Mouse (Mus musculus) left cerebral cortex, postnatal 14 days (tissue): ENCODE results near the gene Efs. TPM values are rescaled to one million over a fixed set of nuclear protein-coding genes. Genes with fewer than 3 reads are reported as not detected.
"Not testable (repeated sequence)": the region's sequence is repeated elsewhere in the genome, so short reads cannot be mapped to it uniquely, and the experiment has no call there.

ENCODE experiments used
- DNase-seq, 2 experiments: peaks; one replicate each; pipeline ENCODE4 v3.0.0; 2021 to 2022; ENCODE audit warnings: low spot score in 2 of 2, mixed read lengths in 1 of 2
- intact Hi-C: fragments of 180-260 bp; cut with DNase I; formaldehyde crosslinking; loops from one replicate; pipeline ENCODE4 v1.15.1; 2025
- long read RNA-seq, 2 experiments: library from polyadenylated mRNA; stranded (forward); transcript quantifications; one replicate each; pipeline ENCODE4 v2.0.0; 2021
- total RNA-seq, 2 experiments: library from RNA; stranded (reverse); gene quantifications; 2 replicates each; pipeline ENCODE4 v1.2.3; 2021

The Efs gene
- 1 to 10 TPM; 5.8 to 8.1 TPM for total RNA-seq
- long read RNA-seq, experiment 1, transcript Efs-201 (6 exons, 2,705 nt) = major isoform, 6 of 8 reads
- long read RNA-seq, experiment 1, partial matches to known transcripts = 1 of 8 reads
- long read RNA-seq, experiment 1, other reads (novel, unspliced or antisense) = 1 of 8 reads
- long read RNA-seq, experiment 2, partial matches to known transcripts = 2 of 8 reads
- long read RNA-seq, experiment 2, other reads (novel, unspliced or antisense) = 2 of 8 reads

DNA sequence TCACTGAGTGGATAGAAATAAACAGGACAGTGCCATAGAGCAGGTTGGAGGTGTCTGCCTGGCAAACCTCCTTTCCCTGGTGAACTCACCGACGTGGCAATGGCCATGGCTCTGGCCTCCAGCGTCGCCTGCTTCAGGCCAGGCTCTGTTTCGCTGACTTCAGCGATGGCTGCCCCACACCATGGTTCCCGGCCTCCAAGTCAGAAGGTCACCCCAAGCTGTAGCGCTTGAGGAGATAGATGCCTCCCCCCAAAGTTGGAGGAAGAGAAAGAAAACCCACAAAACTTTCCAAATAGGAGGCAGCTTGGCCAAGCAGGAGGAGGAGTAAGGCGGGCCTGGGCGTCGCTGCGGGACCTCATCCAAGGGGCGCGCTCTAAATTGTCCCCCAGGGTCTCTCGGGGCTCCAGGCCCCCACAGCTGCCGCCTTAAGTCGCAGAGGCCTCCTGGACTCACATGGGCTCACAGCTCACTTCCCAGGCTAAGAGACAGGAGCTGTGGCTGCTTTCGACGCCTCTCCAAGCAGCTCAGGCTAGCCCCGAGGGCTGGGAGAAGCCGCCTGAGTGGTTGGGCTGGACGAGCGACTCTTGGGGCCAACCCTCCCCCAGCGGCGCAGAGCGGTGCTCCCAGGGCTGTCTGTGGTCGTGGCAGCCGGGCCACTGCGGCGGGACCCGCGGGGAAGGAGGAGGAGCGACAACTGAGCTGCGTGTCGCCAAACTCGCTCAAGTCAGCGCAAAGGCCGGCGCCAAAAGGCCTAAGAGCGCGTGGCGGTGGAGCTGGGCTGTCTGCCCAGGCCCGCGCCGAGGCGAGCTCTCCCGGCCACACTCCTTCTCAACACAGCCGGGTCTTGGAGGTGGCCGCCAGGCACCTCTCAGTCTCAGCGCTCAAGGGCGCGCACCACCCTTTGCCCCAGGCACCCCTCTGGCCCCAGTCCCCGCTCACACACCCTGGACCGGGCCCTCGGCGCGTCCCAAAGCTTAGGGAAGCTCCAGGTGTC lies at the start of gene Efs:
TSS of gene Efs (minus strand) at position 778 of the 994 bp plus-strand sequence.
- intact Hi-C loops = no loop called here
- peak in 1 of 2 experiments; percentile 40 for DNase-seq

DNA sequence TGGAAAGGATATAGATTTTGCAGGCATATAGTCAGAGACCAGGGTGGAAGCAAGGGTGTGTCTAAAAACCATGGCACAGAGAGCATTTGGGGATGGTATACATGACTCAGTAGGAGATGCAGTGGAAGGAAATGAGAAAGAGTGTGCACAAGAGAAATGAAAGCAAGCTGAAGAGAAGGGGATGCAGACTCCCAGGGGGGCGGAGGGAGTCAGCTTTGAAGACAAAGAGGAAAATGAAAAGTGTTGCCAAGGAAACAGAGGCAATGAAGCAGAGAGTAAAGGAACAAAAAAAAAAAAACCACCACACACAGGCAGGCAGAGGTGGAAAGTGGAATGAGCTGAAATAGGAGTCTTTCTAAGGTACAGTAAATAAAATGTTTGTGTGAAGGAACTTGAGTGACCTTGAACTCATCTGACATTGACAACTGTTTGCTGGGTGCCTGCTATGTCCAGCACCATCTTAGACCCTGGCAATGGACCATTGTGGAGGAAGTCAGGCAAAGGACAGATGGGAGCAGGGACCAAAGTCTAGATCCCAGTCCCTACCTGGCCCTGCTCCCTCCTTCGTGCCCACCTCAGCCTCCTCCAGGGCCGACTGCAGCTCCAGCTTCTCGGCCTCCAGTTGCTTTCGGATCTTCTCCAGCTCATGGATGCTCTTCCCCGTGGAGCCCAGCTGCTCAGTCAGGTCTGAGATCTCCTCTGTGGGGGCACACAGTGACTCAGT lies 48.3 kb upstream of the Efs start:
- DNase-seq = peak; percentile 52 to 75
- intact Hi-C loops = no loop called here

DNA sequence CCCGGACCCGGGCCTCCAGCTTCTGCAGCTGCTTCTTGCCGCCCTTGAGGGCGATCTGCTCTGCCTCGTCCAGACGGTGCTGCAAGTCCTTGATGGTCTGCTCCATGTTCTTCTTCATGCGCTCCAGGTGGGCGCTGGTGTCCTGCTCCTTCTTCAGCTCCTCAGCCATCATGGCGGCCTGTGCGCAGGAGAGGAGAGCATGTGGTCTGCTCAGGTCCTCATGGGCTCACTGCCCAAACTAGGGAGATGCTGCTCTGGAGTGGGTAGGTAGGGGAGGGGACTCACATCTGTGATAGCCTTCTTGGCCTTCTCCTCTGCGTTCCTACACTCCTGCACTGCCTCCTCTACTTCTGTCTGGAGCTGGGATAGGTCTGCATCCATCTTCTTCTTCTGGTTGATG lies 46.9 kb upstream of the Efs start:
- intact Hi-C loops, DNase-seq: not testable (repeated sequence)

DNA sequence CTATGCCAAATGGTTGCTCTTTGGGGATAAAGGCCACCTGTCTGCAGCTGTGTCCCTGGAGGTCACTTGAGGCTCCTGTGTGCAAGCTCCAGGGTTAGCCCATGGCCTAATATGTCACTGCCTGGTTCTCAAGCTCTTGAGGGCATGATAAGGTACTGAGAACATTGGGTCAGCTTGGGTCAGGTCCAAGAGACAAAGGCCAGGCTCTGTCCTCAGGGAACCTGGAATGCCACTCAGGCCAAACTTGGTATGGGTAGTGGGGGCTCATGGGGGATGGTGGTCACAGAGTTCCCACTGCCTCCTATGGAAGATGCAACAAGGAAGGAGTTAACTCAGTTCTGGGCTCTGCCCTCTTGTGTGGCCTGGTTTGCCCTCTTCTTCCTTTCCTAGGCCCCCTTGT lies 42.4 kb upstream of the Efs start:
- intact Hi-C loops = no loop called here
- no peak for DNase-seq

DNA sequence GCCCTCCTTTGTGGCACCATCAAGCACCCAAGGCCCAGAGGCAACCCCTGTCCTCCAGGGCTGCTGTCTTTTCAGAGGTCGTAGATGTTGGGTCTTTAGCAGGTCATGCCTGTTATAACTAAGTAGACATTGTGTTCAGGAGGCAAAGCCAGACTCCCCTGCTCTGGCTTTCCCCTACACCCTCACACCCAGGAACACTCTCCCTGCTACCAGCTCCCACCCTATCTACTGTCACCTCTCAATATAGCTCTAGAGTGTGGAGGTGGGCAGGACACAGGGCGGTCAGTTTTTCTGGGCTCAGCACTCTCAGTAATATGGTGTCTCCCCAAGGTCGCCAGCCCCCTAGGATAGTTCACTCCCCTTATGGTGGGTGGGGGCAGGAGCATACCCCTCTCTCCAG lies 41.9 kb upstream of the Efs start:
- intact Hi-C loops = no loop called here
- no peak for DNase-seq

DNA sequence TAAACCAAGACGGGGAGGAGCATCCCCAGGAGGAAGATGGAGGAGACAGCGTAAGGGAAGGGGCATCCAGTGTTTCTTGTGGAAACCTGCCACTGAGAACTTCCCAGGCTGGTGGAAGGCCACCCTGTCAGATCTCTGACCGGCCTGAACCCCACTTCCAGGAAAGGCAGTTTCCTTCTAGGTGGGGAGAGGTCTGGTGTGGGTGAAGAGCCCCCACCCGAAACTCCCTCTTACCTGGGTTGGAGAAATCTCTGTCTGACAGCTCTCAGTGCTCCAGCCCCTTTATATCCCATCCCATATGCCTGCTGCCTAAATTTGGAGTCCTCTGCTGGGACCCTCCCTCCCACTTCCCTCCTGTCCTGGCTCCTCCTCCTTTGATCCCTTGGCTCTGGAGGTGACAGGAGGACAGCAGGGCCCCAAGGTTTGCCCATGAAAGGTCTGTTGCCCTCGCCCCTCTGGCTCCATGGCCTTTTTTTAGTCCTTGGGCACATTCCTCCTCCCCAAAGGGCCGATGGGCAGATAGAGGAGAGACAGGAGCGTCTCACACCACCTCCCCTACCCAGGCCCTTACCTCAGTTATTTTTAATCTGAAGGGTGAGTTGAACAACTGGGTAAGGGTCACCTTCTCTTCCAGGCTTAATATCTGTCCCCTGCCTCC lies 40.5 kb upstream of the Efs start, which contains the start of gene Myh6:
TSS of gene Myh6 (minus strand) at position 608 of the 658 bp plus-strand sequence.
- intact Hi-C loops = no loop called here

DNA sequence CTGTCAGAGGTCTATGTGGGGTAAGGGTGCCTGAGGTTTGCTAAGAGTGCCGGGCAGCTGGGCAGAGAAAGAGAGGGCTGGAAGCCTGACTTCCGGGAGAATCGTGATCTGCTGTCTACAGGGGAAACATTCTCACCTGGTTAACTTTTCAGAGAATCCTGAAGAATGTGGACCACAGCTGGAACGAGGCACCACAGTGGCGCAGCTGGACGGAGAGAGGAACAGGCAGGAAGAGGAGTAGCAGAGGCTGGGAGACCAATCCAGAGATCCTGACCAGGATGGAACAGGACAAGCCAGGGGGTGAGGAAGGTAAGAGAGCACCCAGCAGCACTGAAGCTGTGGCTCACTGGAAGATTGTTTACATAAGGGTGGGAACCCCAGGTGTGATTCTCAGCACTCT lies 39.7 kb upstream of the Efs start:
- intact Hi-C loops = no loop called here
- DNase-seq = no peak

More for the DNA sequence above, 40.5 kb upstream of the Efs start, which contains the start of gene Myh6:
- no peak for DNase-seq

DNA sequence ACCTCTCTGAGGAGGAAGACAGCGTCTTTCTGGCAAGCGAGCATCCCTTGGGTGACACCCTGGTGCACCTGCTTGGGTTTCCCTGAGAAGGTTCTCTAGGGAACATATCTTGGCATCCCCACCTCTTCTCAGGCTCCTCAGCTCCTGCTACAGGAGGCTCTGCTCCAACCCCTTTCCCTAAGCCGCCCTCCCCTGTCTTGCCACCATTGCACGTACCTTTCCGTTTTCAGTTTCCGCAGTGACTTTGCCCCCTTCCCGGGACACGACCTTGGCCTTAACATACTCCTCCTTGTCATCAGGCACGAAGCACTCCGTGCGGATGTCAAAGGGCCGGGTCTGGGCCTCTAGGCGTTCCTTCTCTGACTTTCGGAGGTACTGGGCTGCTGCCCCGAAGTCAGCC lies 39.1 kb upstream of the Efs start:
- intact Hi-C loops = no loop called here
- no peak for DNase-seq

DNA sequence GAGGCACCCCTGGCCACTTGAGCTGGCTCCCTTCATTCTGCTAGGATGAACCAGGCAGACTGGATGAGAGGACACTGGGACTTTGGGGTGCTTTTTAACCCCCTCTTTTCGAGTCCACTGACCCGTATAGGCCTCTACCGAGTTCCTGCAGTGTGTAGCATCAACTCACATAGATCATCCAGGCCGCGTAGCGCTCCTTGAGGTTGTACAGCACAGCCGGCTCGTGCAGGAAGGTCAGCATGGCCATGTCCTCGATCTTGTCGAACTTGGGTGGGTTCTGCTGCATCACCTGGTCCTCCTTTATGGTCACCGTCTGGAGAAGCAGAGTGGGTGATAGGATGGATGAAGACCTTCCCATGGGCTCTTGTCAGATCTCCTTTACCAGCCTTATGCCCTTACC lies 37.8 kb upstream of the Efs start:
- no peak for DNase-seq
- intact Hi-C loops = no loop called here

DNA sequence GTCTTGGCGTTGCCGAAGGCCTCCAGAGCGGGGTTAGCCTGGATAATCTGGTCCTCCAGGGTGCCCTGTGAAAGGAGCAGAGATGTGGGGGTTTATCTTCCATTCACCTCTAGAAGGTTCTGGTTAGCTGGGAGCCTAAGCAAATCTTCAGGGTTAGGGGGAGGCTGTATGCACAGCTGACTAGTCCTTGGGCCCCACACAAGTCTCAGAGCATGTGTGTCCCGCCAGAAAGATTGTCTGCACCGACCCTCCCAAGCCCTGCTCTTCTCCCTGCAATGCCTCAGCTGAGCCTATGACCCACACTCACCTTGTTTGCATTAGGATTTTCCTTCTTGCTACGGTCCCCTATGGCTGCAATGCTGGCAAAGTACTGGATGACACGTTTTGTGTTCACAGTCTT lies 36.8 kb upstream of the Efs start:
- intact Hi-C loops = no loop called here
- DNase-seq = no peak

DNA sequence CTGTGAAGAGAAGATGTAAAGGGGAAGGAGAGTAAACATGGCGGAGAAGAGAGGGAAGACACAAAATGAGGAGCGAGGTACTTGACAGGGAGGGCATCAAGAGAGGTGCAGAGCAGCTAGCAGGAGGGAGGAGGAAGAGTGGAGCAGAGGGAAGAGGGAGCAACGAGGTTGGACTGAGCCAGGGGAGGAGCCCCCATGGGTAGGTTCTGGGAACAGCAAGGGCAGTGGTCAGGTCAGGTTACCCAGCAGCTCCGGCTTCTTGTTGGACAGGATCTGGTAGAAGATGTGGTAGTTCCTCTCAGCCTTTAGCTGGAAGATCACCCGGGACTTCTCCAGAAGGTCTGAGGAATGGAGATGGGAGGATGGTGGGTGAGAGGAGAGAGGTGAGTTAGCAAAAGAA lies 35.6 kb upstream of the Efs start:
- intact Hi-C loops = no loop called here
- no peak for DNase-seq

DNA sequence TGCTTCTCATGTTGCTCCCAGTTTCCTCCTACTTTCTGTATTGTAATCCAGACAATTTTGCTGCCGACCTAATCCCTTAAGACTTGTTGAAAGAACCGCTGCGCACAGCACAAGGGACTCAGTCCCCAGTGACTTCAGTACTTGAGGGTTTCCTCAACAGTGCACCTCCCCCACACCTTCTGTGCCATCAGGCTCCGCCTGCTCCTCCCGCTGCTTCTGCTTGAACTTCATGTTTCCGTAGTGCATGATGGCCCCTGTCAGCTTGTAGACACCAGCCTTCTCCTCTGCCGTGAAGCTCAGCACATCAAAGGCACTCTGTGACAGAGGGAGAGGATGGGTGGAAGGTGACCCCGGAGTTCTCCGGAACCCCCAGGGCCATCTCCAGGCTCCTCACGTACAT lies 34.8 kb upstream of the Efs start:
- peak; percentile 53 to 68 for DNase-seq
- intact Hi-C loops = no loop called here

DNA sequence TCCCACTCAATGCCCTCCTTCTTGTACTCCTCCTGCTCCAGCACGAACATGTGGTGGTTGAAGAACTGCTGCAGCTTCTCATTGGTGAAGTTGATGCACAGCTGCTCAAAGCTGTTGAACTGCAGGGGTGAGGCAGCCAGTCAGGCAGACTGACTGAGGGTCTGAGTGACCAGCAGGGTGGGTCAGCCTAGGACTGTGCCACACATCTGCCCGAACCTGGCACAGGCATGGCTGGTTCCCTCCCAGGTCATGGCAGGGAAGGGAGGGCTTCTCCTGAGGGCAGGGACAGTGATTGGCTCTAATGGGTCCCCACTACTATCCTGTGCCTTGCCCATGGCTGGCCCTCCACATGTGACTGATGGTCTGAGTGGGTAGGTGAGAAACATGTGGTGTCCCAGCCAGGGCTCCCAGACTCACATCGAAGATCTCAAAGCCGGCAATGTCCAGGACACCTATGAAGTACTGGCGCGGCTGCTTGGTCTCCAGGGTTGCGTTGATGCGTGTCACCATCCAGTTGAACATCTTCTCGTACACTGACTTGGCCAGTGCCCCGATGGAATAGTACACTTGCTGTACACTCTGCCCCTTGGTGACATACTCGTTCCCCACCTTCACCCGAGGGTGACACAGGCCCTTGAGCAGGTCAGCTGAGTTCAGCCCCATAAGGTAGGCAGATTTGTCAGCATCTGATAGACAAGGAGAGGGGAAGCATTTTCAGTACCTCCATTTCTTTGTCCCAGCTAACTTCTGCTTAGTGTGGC lies 34.1 kb upstream of the Efs start:
- intact Hi-C loops, DNase-seq: not testable (repeated sequence)

DNA sequence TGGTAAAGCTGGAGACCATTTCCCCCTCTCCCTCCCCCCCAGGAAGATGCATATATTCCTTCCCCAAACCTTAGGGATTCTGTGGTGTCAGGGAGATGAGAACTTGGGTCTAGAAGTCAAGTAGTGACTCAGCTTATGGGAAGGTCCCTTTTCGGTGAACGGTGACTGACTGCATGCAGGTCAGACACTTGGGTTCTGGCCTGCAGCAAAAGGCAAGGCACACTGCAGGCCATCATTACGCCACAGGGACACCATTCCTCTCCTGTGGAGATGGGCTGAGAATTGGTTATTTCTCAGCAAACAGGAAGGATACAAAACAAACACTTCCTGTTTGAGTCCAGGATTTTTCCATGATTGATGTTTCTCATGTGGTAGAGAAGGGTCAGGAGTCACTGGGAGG lies 33.3 kb upstream of the Efs start:
- no peak for DNase-seq
- intact Hi-C loops = no loop called here

DNA sequence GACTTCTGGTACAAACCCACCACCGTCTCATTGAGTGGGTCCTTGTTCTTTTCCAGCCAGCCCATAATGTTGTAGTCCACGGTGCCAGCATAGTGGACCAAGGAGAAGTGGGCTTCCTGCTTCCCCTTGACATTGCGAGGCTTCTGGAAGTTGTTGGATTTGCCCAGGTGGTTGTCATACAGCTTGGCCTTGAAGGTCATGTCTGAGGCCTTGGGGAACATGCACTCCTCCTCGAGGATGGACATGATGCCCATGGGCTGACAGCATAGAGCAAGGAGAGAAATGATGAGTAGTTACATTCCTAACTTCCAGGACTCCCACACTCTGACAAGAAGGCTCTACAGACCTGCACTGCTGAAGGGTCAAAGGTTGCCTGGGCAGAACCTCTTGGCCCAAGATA lies 32.6 kb upstream of the Efs start:
- DNase-seq = no peak
- intact Hi-C loops = no loop called here

DNA sequence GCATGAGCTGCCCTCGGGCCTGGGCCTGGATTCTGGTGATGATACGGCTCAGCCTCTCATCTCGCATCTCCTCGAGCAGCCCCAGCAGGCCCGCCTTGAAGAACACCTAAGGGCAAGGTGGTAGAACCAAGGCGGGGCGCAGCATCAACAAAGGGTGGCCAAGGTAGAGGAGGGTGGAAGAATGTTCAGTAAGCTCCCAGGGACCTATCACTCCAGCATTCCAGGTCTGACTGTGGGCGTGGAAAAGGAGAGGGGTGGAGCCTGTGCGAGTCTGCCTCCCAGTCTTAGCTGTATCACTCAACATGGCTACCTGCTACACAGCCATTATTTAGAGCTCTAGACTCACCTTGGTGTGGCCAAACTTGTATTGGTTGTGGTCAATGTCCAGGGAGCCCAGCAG lies 30.6 kb upstream of the Efs start:
- DNase-seq = no peak
- intact Hi-C loops = no loop called here

DNA sequence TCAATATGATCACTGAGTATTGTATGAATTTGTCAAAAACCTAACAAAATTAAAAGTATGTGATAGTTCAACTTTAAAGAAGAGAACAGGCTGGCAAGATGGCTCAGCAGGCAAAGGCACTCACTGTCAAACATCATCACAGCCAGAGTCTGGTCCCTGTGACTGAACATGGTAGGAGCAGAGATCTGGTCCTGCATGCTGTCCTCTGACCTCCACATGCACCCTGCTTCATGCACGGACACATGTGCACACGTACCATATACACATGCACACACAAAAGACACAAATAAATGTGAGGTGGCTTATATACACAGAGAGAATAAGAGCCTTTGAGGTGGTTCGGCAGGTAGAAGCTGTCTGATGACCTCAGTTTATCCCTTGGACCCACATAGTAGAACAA lies 29.6 kb upstream of the Efs start:
- no peak for DNase-seq
- intact Hi-C loops = no loop called here

DNA sequence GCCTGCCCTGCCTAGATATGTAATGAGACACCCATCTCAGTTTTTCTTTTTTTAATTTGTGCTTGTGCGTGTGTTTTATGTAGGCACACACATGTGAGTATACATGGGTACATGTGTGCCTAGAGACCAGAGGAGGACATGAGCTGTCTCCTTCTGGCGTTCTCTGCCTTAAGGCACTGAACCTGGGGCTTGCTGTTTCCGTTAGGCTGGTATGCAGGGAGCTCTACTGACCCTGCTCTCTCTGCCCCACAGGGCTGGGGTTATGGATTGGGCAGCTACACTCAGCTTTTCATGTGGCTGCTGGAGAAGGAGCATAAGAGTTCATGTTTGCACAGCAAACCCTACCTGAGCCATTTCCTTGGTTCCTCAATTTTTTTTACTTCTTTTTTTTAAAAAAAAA lies 28.5 kb upstream of the Efs start:
- intact Hi-C loops = loop anchor here (5.0 kb wide), 1 partner anchor 38 kb away; the partner anchor contains the start of gene Myh7
- no peak for DNase-seq
